Mouse (Mus musculus): Measurements from ENCODE around the gene Bpifb1.

DNA sequence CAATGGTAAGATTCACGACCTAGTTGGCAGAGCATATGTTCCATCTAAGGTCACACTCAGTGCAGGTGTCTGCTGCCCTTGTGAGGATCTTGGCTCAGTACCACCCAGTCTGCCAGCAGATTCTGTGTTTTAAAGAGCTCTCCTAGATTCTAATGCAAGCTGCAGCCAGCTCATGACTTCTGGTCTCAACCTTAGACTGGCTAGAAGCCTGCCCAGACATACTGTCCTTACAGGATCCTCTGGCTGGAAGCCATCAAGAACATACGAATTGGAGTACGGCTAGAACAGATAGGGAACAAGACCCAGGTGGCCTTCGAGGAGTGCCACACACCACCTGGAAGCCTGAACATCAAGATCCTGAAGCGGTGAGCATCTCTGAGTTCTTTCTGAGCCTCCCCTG lies 37.2 kb downstream of the Bpifb1 start:
- TF ChIP-seq CTCF (conservative IDR thresholded peaks at IDR 0.05; ENCODE audit: insufficient read depth, insufficient read length, low read depth, low read length), result no peak
- no peak for TF ChIP-seq POLR2A (IDR thresholded peaks at IDR 0.05; ENCODE audit: low read depth, low read length)
